Mouse (Mus musculus): ENCODE data around the gene Repin1. TPM values are rescaled to one million over a fixed set of nuclear protein-coding genes. Genes with fewer than 3 reads are reported as not detected.

The Repin1 gene
- polyA plus RNA-seq, 1 experiment from 2014 or later = 28.6 TPM

- Histone ChIP-seq H3K9ac (ENCODE audit: low read length) (no peak overlapping the region; the same call in 1 of the 2 replicates), H3K4me1 (ENCODE audit: control insufficient read depth, insufficient read depth, low read length) (peaks cover 23% of the 10 kb centered on the region), H3K27ac (ENCODE audit: low read length) (peak overlapping the region; percentile 78), H3K4me3 (ENCODE audit: low read length) (no peak overlapping the region), H3K36me3 (ENCODE audit: control insufficient read depth, insufficient read depth) (no peaks in the 10 kb centered on the region), H3K4me2 (ENCODE audit: low read depth, low read length) (peak overlapping the region; percentile 44; the same call in 1 of the 2 replicates), H3K27me3 (ENCODE audit: control insufficient read depth, insufficient read depth, low read length) (no peaks in the 10 kb centered on the region), H3K9me3 (replicated peaks; ENCODE audit: control insufficient read depth, low read length) (no peaks in the 10 kb centered on the region)
- 34% methylated on average over 10 of the region's 10 CpGs for WGBS
- ATAC-seq (replicated peaks; ENCODE audit: extremely low read depth, insufficient read depth, low FRiP score) = no peak
Measured at GRCm38 (mm10) chr6:48573280-48573679, 20.4 kb upstream of the Repin1 start.

DNA sequence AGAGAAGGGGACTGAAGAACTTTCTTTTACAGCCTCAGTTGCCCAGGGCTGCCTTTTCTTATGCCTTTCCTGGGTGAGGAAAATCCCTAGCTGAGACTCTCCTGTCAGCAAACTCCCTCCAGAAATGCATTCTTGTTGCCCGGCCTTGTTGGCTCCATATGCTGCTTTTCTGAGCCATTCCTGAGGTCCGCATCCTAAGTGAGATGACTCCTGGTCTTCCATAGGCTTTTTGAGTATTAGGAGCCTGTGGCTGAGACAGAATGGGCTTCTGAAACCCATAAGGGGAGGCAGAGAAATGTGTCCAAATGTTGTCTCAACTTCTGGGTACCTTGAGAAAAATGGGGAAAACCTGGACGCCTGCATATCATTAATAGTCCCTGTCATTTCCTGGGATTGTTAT is 19.7 kb upstream of the Repin1 start:
- no peak for ATAC-seq (replicated peaks; ENCODE audit: extremely low read depth, insufficient read depth, low FRiP score)
- Histone ChIP-seq H3K27me3 (ENCODE audit: control insufficient read depth, insufficient read depth, low read length) (no peaks in the 10 kb centered on the region), H3K9ac (ENCODE audit: low read length) (no peak overlapping the region), H3K36me3 (ENCODE audit: control insufficient read depth, insufficient read depth) (no peaks in the 10 kb centered on the region), H3K27ac (ENCODE audit: low read length) (peak overlapping the region; percentile 66), H3K4me1 (ENCODE audit: control insufficient read depth, insufficient read depth, low read length) (peaks cover 18% of the 10 kb centered on the region), H3K9me3 (replicated peaks; ENCODE audit: control insufficient read depth, low read length) (no peaks in the 10 kb centered on the region), H3K4me2 (ENCODE audit: low read depth, low read length) (no peak overlapping the region), H3K4me3 (ENCODE audit: low read length) (no peak overlapping the region)
- 59% methylated on average over 3 of the region's 3 CpGs for WGBS

DNA sequence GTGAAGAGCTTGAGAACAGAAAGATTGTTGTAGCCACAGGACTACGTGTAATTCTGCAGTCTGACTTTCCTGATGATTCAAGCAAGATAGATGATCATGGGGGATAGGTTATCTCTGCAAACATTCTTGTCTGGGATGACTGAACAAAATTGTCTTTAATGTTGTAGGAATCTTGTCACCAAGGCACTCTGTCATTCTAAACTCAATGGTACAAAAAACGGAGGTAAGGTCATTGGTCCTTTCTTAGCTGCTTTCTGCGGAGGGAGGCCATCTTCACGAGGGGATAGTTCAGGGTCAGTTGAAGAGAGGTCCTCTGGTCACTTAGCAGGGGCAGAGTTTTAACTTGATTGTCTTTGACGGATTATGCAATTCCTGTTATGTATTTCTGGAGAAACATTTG is 14.9 kb upstream of the Repin1 start:
- Histone ChIP-seq H3K36me3 (ENCODE audit: control insufficient read depth, insufficient read depth) (no peaks in the 10 kb centered on the region), H3K4me2 (ENCODE audit: low read depth, low read length) (no peak overlapping the region), H3K4me1 (ENCODE audit: control insufficient read depth, insufficient read depth, low read length) (peaks cover 20% of the 10 kb centered on the region), H3K4me3 (ENCODE audit: low read length) (no peak overlapping the region), H3K27ac (ENCODE audit: low read length) (peak overlapping the region; percentile 86), H3K9ac (ENCODE audit: low read length) (no peak overlapping the region), H3K9me3 (replicated peaks; ENCODE audit: control insufficient read depth, low read length) (no peaks in the 10 kb centered on the region), H3K27me3 (ENCODE audit: control insufficient read depth, insufficient read depth, low read length) (no peaks in the 10 kb centered on the region)
- 53% methylated on average over 5 of the region's 5 CpGs for WGBS
- ATAC-seq (replicated peaks; ENCODE audit: extremely low read depth, insufficient read depth, low FRiP score) = no peak

- ATAC-seq (replicated peaks; ENCODE audit: extremely low read depth, insufficient read depth, low FRiP score) = peak; percentile 70
- H3K4me3 ChIP-seq (ENCODE audit: low read length) = peak overlapping the region; percentile 26; the same call in 1 of the 2 replicates
Measured at GRCm38 (mm10) chr6:48579215-48579648, 14.5 kb upstream of the Repin1 start.

GRCm38 (mm10) chr6:48581257-48581656 is 12.4 kb upstream of the Repin1 start:
- Histone ChIP-seq H3K27me3 (ENCODE audit: control insufficient read depth, insufficient read depth, low read length) (no peaks in the 10 kb centered on the region), H3K36me3 (ENCODE audit: control insufficient read depth, insufficient read depth) (no peaks in the 10 kb centered on the region), H3K4me3 (ENCODE audit: low read length) (no peak overlapping the region), H3K9ac (ENCODE audit: low read length) (no peak overlapping the region), H3K9me3 (replicated peaks; ENCODE audit: control insufficient read depth, low read length) (0 out of 2 replicates have a peak, but pooled peaks cover under 1% of the 10 kb centered on the region), H3K27ac (ENCODE audit: low read length) (peak overlapping the region; percentile 72), H3K4me2 (ENCODE audit: low read depth, low read length) (no peak overlapping the region), H3K4me1 (ENCODE audit: control insufficient read depth, insufficient read depth, low read length) (peaks cover 20% of the 10 kb centered on the region)
- ATAC-seq (replicated peaks; ENCODE audit: extremely low read depth, insufficient read depth, low FRiP score) = peak; percentile 59; the same call in 1 of the 2 replicates
- 29% methylated on average over 3 of the region's 3 CpGs for WGBS

More at GRCm38 (mm10) chr6:48579215-48579648, 14.5 kb upstream of the Repin1 start:
- H3K27me3 ChIP-seq (ENCODE audit: control insufficient read depth, insufficient read depth, low read length) = no peaks in the 10 kb centered on the region
- 7% methylated on average over 5 of the region's 5 CpGs for WGBS
- no peaks in the 10 kb centered on the region for H3K36me3 ChIP-seq (ENCODE audit: control insufficient read depth, insufficient read depth)
- H3K9ac ChIP-seq (ENCODE audit: low read length) = peak overlapping the region; percentile 62
- H3K9me3 ChIP-seq (replicated peaks; ENCODE audit: control insufficient read depth, low read length) = no peaks in the 10 kb centered on the region
- peak overlapping the region; percentile 86 for H3K27ac ChIP-seq (ENCODE audit: low read length)
- peak overlapping the region; percentile 51 for H3K4me2 ChIP-seq (ENCODE audit: low read depth, low read length)
- H3K4me1 ChIP-seq (ENCODE audit: control insufficient read depth, insufficient read depth, low read length) = peaks cover 20% of the 10 kb centered on the region

DNA sequence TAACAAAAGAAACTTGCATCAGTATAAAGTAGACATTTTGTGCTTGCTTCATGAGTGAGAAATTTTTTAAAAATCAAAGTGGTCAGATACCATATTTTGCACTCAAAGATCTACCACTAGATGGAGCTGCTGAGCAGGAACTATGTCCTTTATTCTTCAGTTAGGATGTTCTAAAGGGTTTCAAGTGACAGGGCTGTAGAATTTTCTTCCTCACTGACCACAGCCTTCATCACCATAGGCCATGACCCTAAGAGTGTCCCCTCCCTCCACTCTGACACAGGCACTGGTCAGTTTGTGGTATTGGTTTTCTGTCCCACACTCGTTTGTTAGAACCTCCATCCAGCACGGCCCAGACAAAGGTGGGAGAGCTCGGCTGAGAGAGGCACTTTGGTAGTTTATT is 11.6 kb upstream of the Repin1 start:
- Histone ChIP-seq H3K27me3 (ENCODE audit: control insufficient read depth, insufficient read depth, low read length) (no peaks in the 10 kb centered on the region), H3K27ac (ENCODE audit: low read length) (no peak overlapping the region; the same call in 1 of the 2 replicates), H3K4me2 (ENCODE audit: low read depth, low read length) (no peak overlapping the region), H3K4me1 (ENCODE audit: control insufficient read depth, insufficient read depth, low read length) (peaks cover 20% of the 10 kb centered on the region), H3K4me3 (ENCODE audit: low read length) (no peak overlapping the region), H3K9ac (ENCODE audit: low read length) (no peak overlapping the region), H3K9me3 (replicated peaks; ENCODE audit: control insufficient read depth, low read length) (0 out of 2 replicates have a peak, but pooled peaks cover 3% of the 10 kb centered on the region), H3K36me3 (ENCODE audit: control insufficient read depth, insufficient read depth) (no peaks in the 10 kb centered on the region)
- no peak; the same call in 1 of the 2 replicates for ATAC-seq (replicated peaks; ENCODE audit: extremely low read depth, insufficient read depth, low FRiP score)
- WGBS = 64% methylated on average over 3 of the region's 3 CpGs

DNA sequence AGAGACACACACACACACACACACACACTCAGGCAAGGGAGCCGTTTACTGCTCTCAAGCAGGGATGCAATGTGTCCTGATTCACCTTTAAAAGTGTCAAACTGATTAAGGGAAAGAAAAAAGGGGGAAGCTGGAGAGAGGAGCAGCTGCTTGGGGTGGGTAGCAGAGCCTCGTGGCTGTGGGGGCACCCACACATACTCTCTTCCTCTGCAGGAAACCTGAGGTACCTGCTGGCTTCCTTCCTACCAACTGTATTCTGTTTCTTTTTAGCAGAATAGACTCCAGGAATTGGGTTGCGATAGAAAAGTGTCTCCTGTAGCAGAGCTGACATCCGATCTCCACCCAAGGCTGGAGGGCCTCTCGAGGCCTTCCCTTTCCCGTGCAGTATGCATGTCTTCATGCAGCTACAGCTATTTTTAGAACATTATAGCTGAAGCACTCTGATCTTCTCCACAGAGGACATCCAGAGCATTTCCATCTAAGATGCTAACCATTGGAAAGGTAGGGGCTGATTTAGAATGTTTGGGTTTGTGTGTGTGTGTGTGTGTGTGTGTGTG is 4.4 kb upstream of the Repin1 start, which contains the start of gene Gm45021:
Gm45021 (plus strand) TSS at position 417 of the 557 bp plus-strand sequence.
- ATAC-seq (replicated peaks; ENCODE audit: extremely low read depth, insufficient read depth, low FRiP score) = peak; percentile 21
- Histone ChIP-seq H3K4me1 (ENCODE audit: control insufficient read depth, insufficient read depth, low read length) (peaks cover 17% of the 10 kb centered on the region), H3K9ac (ENCODE audit: low read length) (peak within 1 kb of the TSS; percentile 60), H3K27ac (ENCODE audit: low read length) (peak within 1 kb of the TSS; percentile 78), H3K9me3 (replicated peaks; ENCODE audit: control insufficient read depth, low read length) (0 out of 2 replicates have a peak, but pooled peaks cover 3% of the 10 kb centered on the region), H3K27me3 (ENCODE audit: control insufficient read depth, insufficient read depth, low read length) (no peaks in the 10 kb centered on the region), H3K36me3 (ENCODE audit: control insufficient read depth, insufficient read depth) (no peaks in the 10 kb centered on the region), H3K4me3 (ENCODE audit: low read length) (no peak within 1 kb of the TSS), H3K4me2 (ENCODE audit: low read depth, low read length) (peak within 1 kb of the TSS; percentile 18)
- WGBS = 7% methylated on average over 6 of the region's 6 CpGs

- peaks cover 6% of the 10 kb centered on the region; the same call in 1 of the 2 replicates for H3K9me3 ChIP-seq (replicated peaks; ENCODE audit: control insufficient read depth, low read length)
- WGBS = 93% methylated on average over 3 of the region's 3 CpGs
Measured at GRCm38 (mm10) chr6:48591221-48591845, 2.4 kb upstream of the Repin1 start.

GRCm38 (mm10) chr6:48591871-48592270 is 1.8 kb upstream of the Repin1 start:
- Histone ChIP-seq H3K4me2 (ENCODE audit: low read depth, low read length) (no peak overlapping the region), H3K36me3 (ENCODE audit: control insufficient read depth, insufficient read depth) (peaks cover 10% of the 10 kb centered on the region), H3K27me3 (ENCODE audit: control insufficient read depth, insufficient read depth, low read length) (no peaks in the 10 kb centered on the region), H3K9me3 (replicated peaks; ENCODE audit: control insufficient read depth, low read length) (peaks cover 9% of the 10 kb centered on the region), H3K27ac (ENCODE audit: low read length) (no peak overlapping the region), H3K4me1 (ENCODE audit: control insufficient read depth, insufficient read depth, low read length) (peaks cover 26% of the 10 kb centered on the region), H3K9ac (ENCODE audit: low read length) (no peak overlapping the region), H3K4me3 (ENCODE audit: low read length) (no peak overlapping the region)
- no peak for ATAC-seq (replicated peaks; ENCODE audit: extremely low read depth, insufficient read depth, low FRiP score)
- 84% methylated on average over 6 of the region's 6 CpGs for WGBS

More at GRCm38 (mm10) chr6:48591221-48591845, 2.4 kb upstream of the Repin1 start:
- no peak for ATAC-seq (replicated peaks; ENCODE audit: extremely low read depth, insufficient read depth, low FRiP score)
- Histone ChIP-seq H3K4me1 (ENCODE audit: control insufficient read depth, insufficient read depth, low read length) (peaks cover 26% of the 10 kb centered on the region), H3K4me3 (ENCODE audit: low read length) (no peak overlapping the region), H3K27ac (ENCODE audit: low read length) (no peak overlapping the region), H3K4me2 (ENCODE audit: low read depth, low read length) (no peak overlapping the region), H3K36me3 (ENCODE audit: control insufficient read depth, insufficient read depth) (peaks cover 5% of the 10 kb centered on the region), H3K9ac (ENCODE audit: low read length) (no peak overlapping the region), H3K27me3 (ENCODE audit: control insufficient read depth, insufficient read depth, low read length) (no peaks in the 10 kb centered on the region)
